Mouse (Mus musculus) CD4-positive, CD25-positive, alpha-beta regulatory T cell, adult 2 months (primary cell): ENCODE measurements around the gene Plppr5.

Source experiments
- DNase-seq: peaks from one replicate; pipeline ENCODE4 v3.0.0-alpha.2; 2012; ENCODE audit warnings: low read depth, low spot score

Plppr5 gene

DNA sequence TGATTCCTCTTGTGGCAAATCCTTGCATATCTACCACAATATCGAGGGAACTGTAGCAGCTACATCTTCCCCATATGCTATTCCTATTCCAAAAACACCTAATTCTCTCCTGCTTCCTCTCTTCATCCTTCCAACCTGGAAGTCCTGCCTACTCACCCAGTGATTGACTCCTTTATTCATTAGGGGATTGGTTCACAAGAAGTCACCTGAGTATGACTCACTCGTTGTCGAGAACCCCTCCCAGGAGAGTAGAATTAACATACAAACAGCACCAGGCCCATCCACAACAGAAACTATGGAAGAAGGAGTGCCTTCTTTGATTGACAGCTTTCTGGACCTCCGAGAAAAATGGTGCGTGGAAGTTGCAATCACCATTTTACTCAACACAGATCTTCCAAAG, 121.7 kb downstream of the Plppr5 start:
- no peak for DNase-seq

- no peak for DNase-seq
Measured at GRCm38 (mm10) chr3:117708788-117709187, 134.2 kb downstream of the Plppr5 start.

DNA sequence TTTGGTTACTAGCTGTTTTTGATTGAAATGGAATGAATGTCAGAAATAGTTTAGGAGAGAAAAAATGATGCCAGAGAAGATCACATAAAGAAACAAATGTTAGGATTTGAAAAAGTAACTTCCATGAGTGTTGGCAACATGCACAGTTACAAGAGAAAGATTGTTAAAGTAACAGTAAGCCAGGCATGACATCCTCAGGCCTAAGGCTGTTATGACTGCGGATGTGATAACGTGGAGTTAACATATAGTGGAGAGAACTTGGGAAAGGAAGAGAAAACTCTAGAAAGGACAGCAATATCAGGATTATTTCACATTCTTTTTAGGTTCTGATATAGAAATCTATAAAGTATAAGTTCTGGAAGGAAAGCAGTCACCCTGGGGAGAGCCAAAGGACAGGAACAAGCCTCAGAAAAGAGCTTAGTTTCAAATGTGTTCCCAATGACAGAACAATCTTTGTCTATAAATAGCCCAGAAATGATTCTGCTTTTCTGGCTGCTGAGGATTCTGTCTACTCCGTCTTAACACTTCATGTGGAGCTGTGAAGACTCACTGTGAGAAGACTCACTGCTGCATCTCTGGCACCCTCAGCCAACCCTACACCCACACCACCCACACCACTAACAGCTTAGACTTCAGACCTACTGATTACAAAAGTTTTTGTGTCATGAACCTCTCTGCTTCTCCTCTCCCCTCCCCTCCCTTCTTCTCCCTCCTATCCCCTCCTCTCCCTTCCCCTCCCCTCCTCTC, 142.1 kb downstream of the Plppr5 start:
- no peak for DNase-seq

- DNase-seq = no peak
Measured at GRCm38 (mm10) chr3:117723390-117723789, 148.8 kb downstream of the Plppr5 start.

- no peak for DNase-seq
Measured at GRCm38 (mm10) chr3:117724521-117724920, 149.9 kb downstream of the Plppr5 start.

DNA sequence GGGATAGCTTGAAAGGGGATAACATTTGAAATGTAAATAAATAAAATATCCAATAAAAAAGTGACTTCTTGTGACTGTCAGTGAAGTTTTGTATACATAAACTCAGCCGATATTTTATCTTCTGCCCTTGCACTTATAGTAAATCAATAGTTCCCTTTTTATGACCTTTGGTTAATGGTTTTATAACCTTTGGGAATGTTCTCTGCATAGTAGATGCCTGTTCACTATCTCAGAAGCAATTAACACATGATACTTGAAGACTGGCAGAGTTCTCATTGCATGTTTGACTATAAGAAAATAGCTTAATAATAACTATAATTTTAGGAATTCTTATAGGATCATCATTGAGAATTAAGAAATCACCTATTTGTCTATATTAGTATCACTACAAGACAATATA, 150.9 kb downstream of the Plppr5 start:
- no peak for DNase-seq

DNA sequence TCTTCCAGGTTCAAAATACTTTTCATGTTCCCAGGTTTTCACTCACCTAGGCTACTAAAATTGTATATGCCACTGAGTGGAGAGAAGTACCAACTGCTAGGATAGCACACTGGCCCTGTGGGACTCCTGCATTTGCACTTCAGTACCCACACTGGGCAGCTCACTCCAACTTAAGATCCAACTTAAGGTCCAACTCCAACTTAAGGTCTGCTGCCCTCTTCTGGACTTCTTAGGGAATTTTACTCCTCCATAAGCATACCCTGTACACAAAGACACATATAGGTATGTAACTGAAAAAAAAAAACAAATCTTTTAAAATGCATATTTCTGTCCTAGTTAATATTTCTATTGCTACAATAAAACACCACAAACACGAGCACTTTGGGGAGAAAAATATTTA, 153.5 kb downstream of the Plppr5 start:
- DNase-seq = no peak

DNA sequence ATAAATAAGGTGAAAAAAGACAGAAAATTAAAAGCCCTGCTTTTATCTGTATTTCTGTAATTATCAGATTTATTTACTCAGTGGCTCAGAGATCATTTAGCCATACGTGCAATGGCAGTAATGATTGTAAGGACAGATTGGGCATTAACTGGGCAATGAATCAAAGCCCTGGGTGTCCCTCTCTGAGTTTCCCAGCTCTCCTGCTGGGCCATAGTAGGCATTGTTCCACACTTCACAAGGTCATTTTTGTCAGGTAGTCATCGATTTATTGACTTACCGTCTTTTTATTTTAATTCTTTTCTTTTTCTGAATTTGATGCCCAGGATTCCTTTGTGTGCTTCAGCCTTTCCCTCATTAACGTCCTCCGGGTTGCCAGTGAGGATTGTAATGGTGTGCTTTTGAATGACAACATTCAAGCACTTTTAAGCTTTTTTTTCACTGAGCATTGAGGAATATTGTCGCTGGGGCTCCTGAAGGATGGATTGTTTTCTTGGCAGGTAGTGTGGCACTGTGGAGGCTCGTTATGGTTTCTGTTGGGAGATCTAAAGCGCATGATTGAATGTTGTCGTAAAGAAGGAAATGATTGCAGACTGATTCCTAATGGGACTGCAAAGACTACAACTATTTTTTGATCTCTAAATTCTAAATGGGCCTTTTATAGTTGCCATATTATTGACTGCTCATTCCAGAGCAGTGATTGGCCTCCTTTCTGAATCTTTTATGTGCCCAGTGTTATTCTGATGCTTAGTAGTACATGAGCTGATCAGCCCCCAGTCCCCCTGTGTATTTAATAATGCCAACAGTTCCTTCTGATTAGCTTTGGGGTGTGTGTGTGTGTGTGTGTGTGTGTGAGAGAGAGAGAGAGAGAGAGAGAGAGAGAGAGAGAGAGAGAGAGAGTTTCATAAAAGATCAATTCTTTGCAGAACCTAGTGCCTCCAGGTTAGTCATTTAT, 154.8 kb downstream of the Plppr5 start:
- no peak for DNase-seq

GRCm38 (mm10) chr3:117731545-117731944, 156.9 kb downstream of the Plppr5 start:
- no peak for DNase-seq

DNA sequence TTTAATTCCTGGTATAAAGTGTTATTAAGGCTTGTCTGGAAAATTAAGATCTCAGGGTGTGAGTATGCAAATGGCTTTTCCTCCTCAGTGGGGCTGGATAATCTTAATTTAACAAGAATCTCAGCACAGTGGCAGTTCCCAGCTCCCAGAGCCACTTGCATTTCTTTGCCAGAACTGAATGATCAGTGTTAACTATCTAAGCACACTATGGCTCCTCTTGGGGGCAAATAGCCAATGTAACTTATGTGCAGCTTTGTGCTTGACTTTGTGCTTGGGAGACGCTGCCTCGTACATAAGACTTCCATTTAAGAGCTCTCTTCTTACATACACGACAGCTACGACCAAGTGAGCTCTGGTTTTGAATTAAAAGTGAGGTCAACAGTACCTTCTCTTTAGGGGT, 158.0 kb downstream of the Plppr5 start:
- no peak for DNase-seq
